Mouse (Mus musculus): ENCODE data around the gene Ear6.
"Not testable (repeated sequence)": the region's sequence is repeated elsewhere in the genome, so short reads cannot be mapped to it uniquely, and the experiment has no call there.

The Ear6 gene

DNA sequence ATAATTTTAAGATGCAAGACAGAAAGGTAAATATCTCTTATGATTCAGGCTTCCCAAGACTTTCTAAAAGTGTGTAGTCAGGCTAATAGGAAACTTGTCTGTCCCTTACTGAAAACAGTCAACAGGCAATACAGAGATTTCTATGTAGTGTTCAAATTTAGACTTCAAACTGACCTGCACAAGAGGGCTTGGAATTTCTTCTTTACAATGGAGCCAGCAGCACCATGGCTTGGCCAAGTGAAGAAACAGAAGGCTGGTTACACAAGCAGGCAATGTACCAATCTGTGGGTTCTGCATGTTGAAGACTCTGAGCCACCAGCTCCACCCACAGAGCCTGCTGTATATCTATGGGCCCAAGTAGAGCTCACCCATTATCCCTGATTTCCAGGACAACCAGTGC is at the start of gene Ear6:
Gene Ear6 (plus strand): TSS at position 301 of the 400 bp plus-strand sequence.
- no peak for DNase-seq (ENCODE audit: inconsistent age in 2 of 2, low spot score in 1 of 2)

DNA sequence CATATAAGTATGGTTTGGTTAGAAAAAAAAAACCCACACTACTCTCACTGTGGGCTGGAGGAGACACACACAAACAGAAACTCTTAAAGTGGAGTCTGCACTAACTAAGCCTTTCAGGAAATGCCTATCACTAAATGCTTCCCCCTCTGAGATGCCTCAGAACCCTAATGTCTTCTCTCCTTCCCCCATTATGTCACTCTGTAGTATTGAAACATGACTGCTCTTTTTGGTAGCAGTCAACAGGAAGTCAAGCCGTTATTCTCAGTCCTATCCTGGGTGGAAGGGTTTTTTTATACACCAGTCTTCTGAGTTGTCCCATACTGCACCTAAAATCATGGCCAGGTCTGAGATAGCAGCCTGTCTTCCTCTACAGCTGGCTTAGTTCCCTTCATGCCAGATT is 26.9 kb upstream of the Ear6 start:
- no peak for DNase-seq (ENCODE audit: inconsistent age in 2 of 2, low spot score in 1 of 2)

DNA sequence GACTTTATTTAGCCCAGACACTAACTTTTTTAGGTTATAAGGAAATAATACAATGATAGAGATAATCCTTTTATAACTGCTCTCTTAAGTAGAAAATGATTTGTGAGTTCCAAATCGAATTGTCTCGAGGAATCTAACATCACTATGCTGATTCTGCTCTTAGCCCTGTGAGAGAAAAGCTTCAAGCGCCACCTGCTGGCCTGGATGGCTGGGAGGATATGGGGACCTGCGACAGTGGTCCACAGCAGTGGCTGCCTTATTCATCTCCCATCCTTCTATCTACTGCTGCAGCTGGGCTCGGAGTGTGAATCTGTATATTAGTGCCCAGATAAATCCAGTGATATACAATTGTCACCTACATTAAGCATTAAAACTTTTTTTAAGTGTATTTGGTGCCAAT is 25.7 kb upstream of the Ear6 start:
- DNase-seq (ENCODE audit: inconsistent age in 2 of 2, low spot score in 1 of 2), result peak in 1 of 2 experiments; percentile 63

DNA sequence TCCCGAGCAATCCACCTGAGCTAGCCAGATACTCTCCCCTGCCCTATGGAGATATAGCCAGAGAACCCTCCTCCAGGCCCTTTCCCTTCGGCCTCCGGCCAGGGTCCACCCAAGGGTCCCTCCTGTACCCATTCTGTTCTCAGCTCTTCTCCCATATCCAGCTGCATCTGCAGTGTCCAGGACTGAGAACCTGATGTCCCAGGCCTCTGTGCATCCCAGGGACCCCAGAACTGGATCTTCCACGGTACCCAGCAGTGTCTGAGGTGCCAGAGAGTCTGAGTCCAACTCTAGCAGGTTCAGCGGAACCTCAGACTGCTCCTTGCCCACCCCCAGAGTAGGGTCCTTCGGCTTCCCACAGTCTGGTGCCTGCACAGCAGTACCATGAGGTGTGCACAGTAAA is 24.3 kb upstream of the Ear6 start:
- no peak for DNase-seq (ENCODE audit: inconsistent age in 2 of 2, low spot score in 1 of 2)

DNA sequence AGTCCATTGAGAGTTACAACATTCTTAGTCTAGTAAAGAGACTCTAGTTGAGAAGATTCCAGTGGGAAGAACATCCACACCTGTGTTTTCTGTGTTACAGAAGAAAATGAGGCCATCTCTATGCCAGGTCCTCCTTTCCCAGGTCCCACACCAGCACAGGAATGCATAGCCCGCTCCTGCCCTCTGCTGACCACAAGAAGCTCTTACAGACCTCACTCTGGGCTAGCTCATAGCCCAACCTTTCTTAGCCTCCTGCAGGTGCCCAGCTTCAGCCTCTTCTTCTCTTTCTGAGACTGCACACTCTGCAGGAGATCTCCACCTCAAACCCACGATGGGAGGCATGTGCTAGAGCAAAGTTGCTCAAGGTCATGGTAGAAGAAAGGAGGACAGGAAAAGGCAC is 15.0 kb upstream of the Ear6 start:
- DNase-seq (ENCODE audit: inconsistent age in 2 of 2, low spot score in 1 of 2), result peak in 1 of 2 experiments; percentile 51

DNA sequence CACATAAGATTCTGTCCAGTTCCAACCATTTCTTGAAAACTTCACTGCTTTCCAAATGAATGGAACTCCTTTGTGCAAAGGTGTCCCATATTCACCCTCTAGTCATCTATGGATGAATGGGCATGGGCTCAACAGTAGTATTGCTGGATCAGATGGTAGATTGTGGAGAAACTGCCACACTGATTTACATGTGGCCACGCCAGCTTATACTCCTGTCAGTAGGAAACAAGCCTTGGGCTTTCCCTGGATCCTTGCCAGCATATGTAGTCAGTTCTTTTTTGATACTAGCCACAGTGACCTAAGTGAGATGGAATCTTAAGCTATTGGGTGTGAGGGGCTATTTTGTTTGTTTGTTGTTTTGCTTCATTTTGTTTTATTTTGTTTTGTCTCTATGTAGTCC is 11.2 kb upstream of the Ear6 start:
- DNase-seq (ENCODE audit: inconsistent age in 2 of 2, low spot score in 1 of 2), result no peak

DNA sequence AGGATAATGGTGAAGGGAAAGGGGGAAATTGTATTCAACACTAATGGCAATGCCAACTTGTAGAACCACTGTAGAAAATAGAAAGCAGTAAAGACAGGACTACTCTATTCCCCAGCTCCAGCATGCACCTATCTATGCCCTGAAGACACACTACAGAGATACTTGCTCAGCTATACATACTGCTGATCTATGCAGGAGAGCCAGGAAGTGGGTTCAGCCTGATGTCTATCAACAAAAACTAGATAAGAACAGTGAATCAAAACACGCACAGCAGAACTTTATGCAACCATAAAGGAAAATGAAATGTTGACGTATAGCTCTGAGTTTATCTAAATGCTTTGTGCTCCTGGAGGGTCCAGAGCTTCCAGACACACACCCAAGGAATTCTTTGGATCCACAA is 10.7 kb upstream of the Ear6 start:
- DNase-seq (ENCODE audit: inconsistent age in 2 of 2, low spot score in 1 of 2), result no peak

DNA sequence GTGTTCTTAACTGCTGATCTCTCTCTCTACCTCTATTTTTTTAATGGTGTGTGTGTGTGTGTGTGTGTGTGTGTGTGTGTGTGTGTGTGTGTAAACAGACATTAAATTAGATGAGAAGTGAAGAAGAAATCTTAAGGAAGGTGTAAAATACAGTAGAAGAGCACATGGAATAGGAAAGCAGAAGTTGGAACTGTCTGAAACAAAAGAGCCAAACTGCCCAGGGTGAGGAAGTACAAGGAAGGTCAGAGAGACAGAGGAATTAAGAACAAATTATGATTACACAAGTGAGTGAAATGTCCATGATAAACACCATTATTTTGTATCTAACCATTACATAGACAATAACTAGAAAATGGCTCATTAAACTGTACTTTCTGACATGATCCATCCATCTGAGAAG is 9.6 kb upstream of the Ear6 start:
- no peak for DNase-seq (ENCODE audit: inconsistent age in 2 of 2, low spot score in 1 of 2)

DNA sequence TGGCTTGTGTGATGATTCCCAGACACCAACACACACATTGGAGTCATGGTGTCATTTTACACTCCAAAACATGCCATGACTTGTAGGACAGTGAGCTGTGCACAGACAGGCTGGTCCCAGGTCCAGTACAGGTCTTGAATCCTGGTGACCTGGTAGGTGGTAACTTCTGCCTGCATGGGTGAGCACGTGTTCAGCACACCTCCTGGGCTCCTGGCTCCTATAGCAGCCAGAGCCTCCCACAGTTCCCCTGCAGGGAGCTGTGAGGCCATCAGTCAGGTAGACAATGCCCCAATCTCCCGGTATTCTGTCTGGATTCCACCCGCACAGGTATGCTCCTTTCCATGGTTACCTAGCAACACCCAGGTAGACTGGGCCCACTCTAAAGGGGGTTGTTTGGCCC is 6.9 kb upstream of the Ear6 start:
- no peak for DNase-seq (ENCODE audit: inconsistent age in 2 of 2, low spot score in 1 of 2)

DNA sequence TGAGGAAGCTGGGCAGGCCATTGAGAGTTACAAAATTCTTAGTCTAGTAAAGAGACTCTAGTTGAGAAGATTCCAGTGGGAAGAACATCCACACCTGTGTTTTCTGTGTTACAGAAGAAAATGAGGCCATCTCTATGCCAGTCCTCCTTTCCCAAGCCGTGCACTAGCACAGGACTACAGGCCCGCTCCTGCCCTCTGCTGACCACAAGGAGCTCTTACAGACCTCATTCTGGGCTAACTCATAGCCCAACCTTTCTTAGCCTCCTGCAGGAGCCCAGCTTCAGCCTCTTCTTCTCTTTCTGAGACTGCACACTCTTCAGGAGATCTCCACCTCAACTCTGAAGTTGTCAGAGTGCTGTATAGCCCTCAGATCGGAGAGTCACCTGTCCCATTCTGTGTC is 2.5 kb upstream of the Ear6 start:
- peak in 1 of 2 experiments; percentile 58 for DNase-seq (ENCODE audit: inconsistent age in 2 of 2, low spot score in 1 of 2)

DNA sequence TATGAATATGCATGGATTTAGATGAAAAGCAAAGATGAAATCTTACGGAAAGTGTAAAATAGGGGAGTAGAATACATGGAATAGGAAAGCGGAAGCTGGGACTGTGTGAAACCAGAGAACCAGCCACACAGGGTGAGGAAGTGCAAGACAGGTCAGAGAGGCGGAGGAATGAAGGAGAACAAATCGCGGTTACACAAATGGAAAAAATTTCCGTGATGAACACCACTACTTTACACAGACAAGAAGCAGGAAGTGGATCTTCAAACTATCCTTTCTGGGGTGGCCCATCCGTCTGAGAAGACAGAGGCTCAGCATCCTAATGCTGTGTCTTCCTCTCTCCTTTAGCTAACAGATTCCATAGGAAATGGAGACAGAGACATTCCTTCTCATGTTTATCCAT is 1.8 kb downstream of the Ear6 start:
- not testable (repeated sequence) for DNase-seq (ENCODE audit: inconsistent age in 2 of 2, low spot score in 1 of 2)

DNA sequence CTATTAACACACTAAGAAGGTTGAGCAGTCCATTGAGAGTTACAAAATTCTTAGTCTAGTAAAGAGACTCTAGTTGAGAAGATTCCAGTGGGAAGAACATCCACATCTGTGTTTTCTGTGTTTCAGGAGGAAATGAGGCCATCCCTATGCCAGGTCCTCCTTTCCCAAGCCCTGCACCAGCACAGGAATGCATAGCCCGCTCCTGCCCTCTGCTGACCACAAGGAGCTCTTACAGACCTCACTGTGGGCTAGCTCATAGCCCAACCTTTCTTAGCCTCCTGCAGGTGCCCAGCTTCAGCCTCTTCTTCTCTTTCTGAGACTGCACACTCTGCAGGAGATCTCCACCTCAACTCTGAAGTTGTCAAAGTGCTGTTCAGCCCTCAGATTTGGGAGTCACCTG is 10.1 kb downstream of the Ear6 start:
- DNase-seq (ENCODE audit: inconsistent age in 2 of 2, low spot score in 1 of 2), result peak in 1 of 2 experiments; percentile 56

DNA sequence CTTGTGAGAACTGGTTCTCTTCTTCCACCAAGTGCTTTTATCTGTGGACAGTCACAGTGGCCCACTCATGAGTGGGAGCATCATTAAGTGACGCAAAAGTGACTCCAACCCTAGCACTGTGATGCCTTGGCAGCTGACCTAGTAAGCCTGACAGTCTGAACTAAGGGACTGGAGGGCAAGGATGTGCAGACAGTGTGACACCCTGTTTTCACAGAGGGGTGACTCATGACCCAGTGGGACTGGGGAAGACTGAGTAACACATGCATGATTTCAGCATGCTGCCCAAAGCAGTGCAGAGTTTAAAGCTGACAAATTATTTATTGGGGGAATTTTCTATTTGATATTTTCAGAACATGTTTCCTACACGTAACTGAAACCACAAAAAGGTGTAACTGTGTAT is 17.3 kb downstream of the Ear6 start:
- peak; percentile 75 to 76 for DNase-seq (ENCODE audit: inconsistent age in 2 of 2, low spot score in 1 of 2)

DNA sequence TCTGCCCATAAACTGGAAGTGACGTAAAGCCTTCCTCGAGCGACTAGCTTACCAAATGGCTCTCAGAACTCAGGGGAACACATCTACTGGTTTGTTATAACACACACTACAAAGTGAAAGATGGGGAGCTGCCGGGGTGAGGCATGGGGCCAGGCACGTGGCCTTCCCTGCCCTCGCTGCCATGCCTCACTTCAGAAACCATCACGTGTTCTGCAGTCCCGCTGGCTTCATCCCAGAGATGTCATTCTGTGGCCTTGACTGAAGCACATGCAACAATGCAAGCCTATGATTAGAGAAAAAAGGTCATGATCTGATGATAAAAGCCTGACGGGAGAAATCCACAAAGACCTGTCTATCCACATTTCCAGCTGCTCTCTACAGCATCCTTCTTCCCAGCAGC is 18.2 kb downstream of the Ear6 start:
- DNase-seq (ENCODE audit: inconsistent age in 2 of 2, low spot score in 1 of 2), result peak; percentile 89 to 95

DNA sequence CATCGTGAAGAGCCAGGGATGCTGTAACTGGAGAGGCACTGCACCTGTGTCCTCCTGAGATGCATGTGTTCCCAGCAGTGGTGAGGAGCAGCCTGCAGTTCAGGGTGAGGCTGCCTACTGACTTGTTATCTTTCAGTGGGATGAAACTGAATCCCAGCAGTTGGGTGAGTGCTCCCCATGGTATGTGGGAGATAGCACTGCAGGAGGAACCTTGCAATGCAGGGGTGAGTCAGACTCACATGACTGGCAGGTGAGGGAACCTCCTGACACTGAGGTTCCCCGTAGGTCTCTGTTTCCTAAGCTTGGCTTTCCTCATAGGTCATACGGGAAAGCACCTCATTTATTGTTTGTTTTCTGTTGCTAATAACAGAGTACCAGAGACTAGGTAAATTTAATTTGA is 24.0 kb downstream of the Ear6 start:
- DNase-seq (ENCODE audit: inconsistent age in 2 of 2, low spot score in 1 of 2), result no peak

DNA sequence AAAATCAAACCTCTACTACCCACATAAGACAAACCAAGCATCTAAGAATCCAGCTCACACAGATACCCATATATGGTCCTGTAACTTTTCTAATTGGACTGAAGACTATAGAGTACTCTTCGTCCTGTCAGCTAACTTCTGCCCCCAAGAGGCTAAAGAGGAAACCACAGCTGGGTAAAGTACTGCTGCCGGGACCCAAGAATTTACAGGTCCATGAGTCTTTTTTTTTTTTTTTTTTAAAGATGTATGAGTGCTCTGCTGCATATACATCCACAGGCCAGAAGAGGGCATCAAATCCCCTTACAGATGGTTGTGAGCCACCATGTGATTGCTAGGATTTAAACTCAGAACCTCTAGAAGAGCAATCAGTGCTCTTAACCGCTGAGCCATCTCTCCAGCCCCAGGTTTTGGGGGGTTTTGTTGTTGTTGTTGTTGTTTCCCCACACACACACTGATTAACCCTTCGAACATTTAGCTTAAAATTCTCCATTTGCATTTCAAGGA is 30.1 kb downstream of the Ear6 start:
- DNase-seq (ENCODE audit: inconsistent age in 2 of 2, low spot score in 1 of 2), result peak; percentile 86 to 94

DNA sequence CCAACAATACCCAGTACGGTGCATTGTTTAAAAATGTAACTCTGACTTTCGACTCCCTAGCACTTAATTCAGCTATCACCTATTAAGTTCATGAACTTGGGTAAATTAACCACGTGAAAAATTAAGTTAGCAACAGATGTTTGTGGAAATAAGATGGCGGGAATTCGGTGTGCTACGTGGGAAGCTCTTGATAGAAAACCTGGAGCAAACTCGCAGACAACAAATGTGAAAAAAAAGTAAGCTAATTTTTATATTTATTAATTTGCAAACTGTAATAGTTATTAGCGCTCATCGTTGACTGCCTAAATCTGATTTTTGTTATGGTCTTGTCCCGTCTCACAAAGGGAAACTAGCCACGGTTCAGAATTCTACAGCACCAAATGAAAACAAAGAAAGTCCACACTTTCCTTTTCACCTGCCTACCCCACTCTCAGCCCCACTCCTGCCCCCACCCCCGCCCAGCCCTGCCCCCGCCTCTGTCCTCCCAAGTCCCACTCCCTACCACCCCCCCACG is 30.6 kb downstream of the Ear6 start:
- no peak for DNase-seq (ENCODE audit: inconsistent age in 2 of 2, low spot score in 1 of 2)

DNA sequence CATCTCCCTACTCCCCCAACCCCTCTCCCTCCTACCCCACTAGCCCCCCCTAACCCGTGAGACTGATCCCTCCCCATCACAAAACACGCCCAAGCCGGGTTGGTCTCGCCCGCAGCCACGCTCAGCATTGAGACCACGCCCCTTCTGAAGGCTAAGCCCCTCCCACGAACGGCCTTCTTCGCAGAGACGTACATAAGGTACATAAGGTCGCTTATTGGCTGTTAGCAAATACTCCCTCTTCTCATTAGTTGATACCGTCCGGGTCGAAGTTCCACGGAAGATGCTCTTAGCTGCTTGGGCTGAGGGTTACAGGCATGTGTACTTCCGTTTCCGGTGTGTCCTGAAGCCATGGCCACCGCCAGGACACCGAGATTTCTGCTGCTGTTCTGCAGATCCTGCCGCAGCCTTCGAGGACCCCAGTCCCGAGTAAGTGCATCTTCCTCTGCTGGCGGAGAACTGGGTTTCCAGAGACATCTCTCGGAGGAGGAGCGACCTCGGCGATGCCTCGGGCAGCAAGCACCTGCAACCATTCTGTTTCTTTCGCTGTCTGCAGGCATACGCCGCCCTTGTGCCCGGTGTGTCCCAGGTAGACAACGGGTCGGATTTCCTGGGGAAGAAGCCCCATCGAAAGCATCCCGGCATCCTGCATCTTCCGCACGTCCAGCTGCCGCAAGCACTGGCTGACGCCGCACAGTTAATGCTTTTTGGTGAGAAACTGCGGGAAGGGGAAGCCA is 31.3 kb downstream of the Ear6 start, which contains the start of gene Mettl17:
Gene Mettl17 (plus strand): TSS at position 245 of the 734 bp plus-strand sequence.
- DNase-seq (ENCODE audit: inconsistent age in 2 of 2, low spot score in 1 of 2), result peak; percentile 96 to 98

DNA sequence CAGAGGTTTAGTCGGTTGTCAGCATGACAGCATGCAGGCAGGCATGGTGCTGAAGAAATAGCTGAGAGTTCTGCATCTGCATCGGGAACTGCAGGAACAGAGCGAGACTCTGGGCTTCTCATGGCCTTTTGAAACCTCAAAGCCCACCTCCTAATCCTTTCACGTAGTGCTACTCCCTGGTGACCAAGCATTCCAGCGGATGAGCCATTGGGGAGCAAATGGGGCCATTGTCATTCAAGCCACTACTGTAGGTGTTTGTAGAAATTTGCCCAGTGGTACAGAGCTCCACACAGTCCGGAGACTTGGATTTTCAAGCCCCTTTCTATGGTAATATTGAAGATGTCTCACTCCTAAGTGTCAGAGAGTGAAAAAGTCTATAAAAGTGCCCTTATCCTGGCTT is 32.6 kb downstream of the Ear6 start:
- DNase-seq (ENCODE audit: inconsistent age in 2 of 2, low spot score in 1 of 2), result no peak

DNA sequence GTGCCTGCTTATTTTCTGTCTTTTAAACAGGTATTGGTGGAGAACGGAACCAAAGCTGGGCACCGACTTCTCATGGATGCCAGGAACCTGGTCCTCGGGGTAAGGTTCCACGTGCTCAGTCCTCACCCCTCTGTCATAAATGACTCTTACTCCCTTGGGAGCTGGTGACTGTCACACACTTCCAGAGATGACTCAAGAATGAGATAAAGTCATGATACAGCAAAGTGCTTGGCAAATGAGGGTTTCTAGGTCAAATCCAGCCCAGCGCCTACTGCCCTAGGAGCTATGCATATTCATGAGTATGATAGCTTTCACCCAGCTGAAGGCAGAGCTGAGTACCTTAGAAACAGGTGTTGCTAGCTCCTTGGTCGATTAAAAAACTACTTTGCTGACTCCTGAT is 36.3 kb downstream of the Ear6 start:
- peak in 1 of 2 experiments; percentile 55 for DNase-seq (ENCODE audit: inconsistent age in 2 of 2, low spot score in 1 of 2)

DNA sequence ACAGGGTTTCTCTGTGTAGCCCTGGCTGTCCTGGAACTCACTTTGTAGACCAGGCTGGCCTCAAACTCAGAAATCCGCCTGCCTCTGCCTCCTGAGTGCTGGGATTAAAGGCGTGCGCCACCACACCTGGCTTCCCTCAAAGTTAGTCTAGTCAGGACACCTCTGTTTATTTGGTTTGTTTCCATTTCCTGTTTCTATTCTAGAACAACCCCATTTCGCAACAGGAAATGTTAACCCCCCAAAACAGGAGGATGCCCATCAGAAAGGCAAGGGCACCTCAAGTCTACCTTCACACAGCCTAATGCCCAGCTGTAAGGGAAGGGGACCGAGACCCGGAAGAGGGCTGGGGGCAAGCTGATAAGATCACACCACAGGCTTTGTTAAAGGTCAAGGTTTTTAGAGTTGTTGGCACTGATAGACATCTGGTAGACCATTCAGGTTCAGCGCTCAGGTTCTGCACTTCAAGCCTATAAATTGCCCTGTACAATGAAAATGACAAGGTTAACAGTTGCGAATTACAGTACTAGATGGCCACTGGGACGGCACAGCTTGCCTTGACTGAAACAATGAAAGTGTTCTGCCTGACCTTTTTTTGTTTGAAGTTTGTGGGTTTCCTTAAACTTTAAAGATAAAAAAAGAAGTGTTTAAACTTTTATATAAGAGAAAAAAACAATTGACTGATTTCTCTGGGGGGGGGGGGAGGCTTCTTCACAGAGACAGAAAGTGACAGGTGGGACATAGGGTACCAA is 38.9 kb downstream of the Ear6 start, which contains the start of gene Slc39a2:
Gene Slc39a2 (plus strand): TSS at position 699 of the 749 bp plus-strand sequence.
- DNase-seq (ENCODE audit: inconsistent age in 2 of 2, low spot score in 1 of 2), result peak in 1 of 2 experiments; percentile 35
